Mouse (Mus musculus): ENCODE data around the gene Rps6ka5. TPM values are rescaled to one million over a fixed set of nuclear protein-coding genes. Genes with fewer than 3 reads are reported as not detected.

Gene Rps6ka5
- polyA plus RNA-seq, 1 experiment = 1.9 TPM

GRCm38 (mm10) chr12:100757427-100757826 is 30.6 kb upstream of the Rps6ka5 start:
- no peaks in the 10 kb centered on the region for H3K27me3 ChIP-seq (ENCODE audit: control insufficient read depth, insufficient read depth, insufficient read length)
- H3K4me2 ChIP-seq (ENCODE audit: low read depth) = no peak overlapping the region
- no peak overlapping the region for H3ac ChIP-seq (ENCODE audit: control insufficient read depth, insufficient read length)
- H3K79me2 ChIP-seq (ENCODE audit: control insufficient read depth, insufficient read depth) = no peaks in the 10 kb centered on the region
- no peaks in the 10 kb centered on the region for H3K36me3 ChIP-seq (ENCODE audit: control insufficient read depth, insufficient read depth)
- no peak overlapping the region for H3K4me3 ChIP-seq
- TF ChIP-seq POLR2AphosphoS2 (IDR thresholded peaks at IDR 0.05; ENCODE audit: insufficient read length, low read depth) (no peak), POLR2A (IDR thresholded peaks at IDR 0.05; ENCODE audit: insufficient read length, low read depth) (no peak), TCF3 (IDR thresholded peaks at IDR 0.05; ENCODE audit: insufficient read length, low read depth) (no peak), CEBPB (IDR thresholded peaks at IDR 0.05; ENCODE audit: insufficient read depth, poor library complexity, severe bottlenecking) (no peak), MAX (IDR thresholded peaks at IDR 0.05; ENCODE audit: low read depth) (no peak), USF1 (IDR thresholded peaks at IDR 0.05; ENCODE audit: low read depth) (no peak), MYOG (IDR thresholded peaks at IDR 0.05; ENCODE audit: control insufficient read depth in 1 of 3, insufficient read depth in 1 of 3, insufficient read length in 2 of 3, low read depth in 2 of 3) (no peak), REST (IDR thresholded peaks at IDR 0.05; ENCODE audit: insufficient read depth, insufficient read length) (no peak), E2F4 (IDR thresholded peaks at IDR 0.05; ENCODE audit: insufficient read depth) (no peak), MYOD1 (IDR thresholded peaks at IDR 0.05; ENCODE audit: control insufficient read depth in 1 of 3, insufficient read length in 2 of 3, low read depth in 2 of 3) (no peak), SRF (IDR thresholded peaks at IDR 0.05; ENCODE audit: control insufficient read depth, insufficient read length, low read depth) (no peak), TCF12 (IDR thresholded peaks at IDR 0.05; ENCODE audit: insufficient read depth, poor library complexity, severe bottlenecking) (no peak)

- no peaks in the 10 kb centered on the region for H3K79me2 ChIP-seq (ENCODE audit: control insufficient read depth, insufficient read depth)
- H3K4me3 ChIP-seq = no peak overlapping the region
- no peaks in the 10 kb centered on the region for H3K27me3 ChIP-seq (ENCODE audit: control insufficient read depth, insufficient read depth, insufficient read length)
- no peaks in the 10 kb centered on the region for H3K36me3 ChIP-seq (ENCODE audit: control insufficient read depth, insufficient read depth)
- TF ChIP-seq MYOG (IDR thresholded peaks at IDR 0.05; ENCODE audit: control insufficient read depth in 1 of 3, insufficient read depth in 1 of 3, insufficient read length in 2 of 3, low read depth in 2 of 3) (no peak), CEBPB (IDR thresholded peaks at IDR 0.05; ENCODE audit: insufficient read depth, poor library complexity, severe bottlenecking) (no peak)
- H3K4me2 ChIP-seq (ENCODE audit: low read depth) = no peak overlapping the region
- no peak overlapping the region for H3ac ChIP-seq (ENCODE audit: control insufficient read depth, insufficient read length)
Measured at GRCm38 (mm10) chr12:100753716-100754115, 26.9 kb upstream of the Rps6ka5 start.

GRCm38 (mm10) chr12:100752977-100753376 is 26.2 kb upstream of the Rps6ka5 start:
- Histone ChIP-seq H3K79me2 (ENCODE audit: control insufficient read depth, insufficient read depth) (no peaks in the 10 kb centered on the region), H3ac (ENCODE audit: control insufficient read depth, insufficient read length) (no peak overlapping the region), H3K4me2 (ENCODE audit: low read depth) (no peak overlapping the region), H3K4me3 (no peak overlapping the region), H3K27me3 (ENCODE audit: control insufficient read depth, insufficient read depth, insufficient read length) (no peaks in the 10 kb centered on the region), H3K36me3 (ENCODE audit: control insufficient read depth, insufficient read depth) (no peaks in the 10 kb centered on the region)
- no peak for TF ChIP-seq TCF3 (IDR thresholded peaks at IDR 0.05; ENCODE audit: insufficient read length, low read depth)
- no peak for TF ChIP-seq CEBPB (IDR thresholded peaks at IDR 0.05; ENCODE audit: insufficient read depth, poor library complexity, severe bottlenecking)
- TF ChIP-seq SRF (IDR thresholded peaks at IDR 0.05; ENCODE audit: control insufficient read depth, insufficient read length, low read depth) = no peak
- TF ChIP-seq USF1 (IDR thresholded peaks at IDR 0.05; ENCODE audit: low read depth) = no peak
- TF ChIP-seq POLR2AphosphoS2 (IDR thresholded peaks at IDR 0.05; ENCODE audit: insufficient read length, low read depth) = no peak
- TF ChIP-seq POLR2A (IDR thresholded peaks at IDR 0.05; ENCODE audit: insufficient read length, low read depth) = no peak
- TF ChIP-seq MYOD1 (IDR thresholded peaks at IDR 0.05; ENCODE audit: control insufficient read depth in 1 of 3, insufficient read length in 2 of 3, low read depth in 2 of 3) = no peak
- no peak for TF ChIP-seq TCF12 (IDR thresholded peaks at IDR 0.05; ENCODE audit: insufficient read depth, poor library complexity, severe bottlenecking)
- TF ChIP-seq MAX (IDR thresholded peaks at IDR 0.05; ENCODE audit: low read depth) = no peak
- TF ChIP-seq MYOG (IDR thresholded peaks at IDR 0.05; ENCODE audit: control insufficient read depth in 1 of 3, insufficient read depth in 1 of 3, insufficient read length in 2 of 3, low read depth in 2 of 3) = no peak
- no peak for TF ChIP-seq E2F4 (IDR thresholded peaks at IDR 0.05; ENCODE audit: insufficient read depth)
- TF ChIP-seq REST (IDR thresholded peaks at IDR 0.05; ENCODE audit: insufficient read depth, insufficient read length) = no peak

- Histone ChIP-seq H3ac (ENCODE audit: control insufficient read depth, insufficient read length) (no peak overlapping the region), H3K27me3 (ENCODE audit: control insufficient read depth, insufficient read depth, insufficient read length) (peaks cover 4% of the 10 kb centered on the region), H3K79me2 (ENCODE audit: control insufficient read depth, insufficient read depth) (no peaks in the 10 kb centered on the region), H3K4me3 (no peak overlapping the region), H3K36me3 (ENCODE audit: control insufficient read depth, insufficient read depth) (no peaks in the 10 kb centered on the region), H3K4me2 (ENCODE audit: low read depth) (no peak overlapping the region)
- TF ChIP-seq SRF (IDR thresholded peaks at IDR 0.05; ENCODE audit: control insufficient read depth, insufficient read length, low read depth) = no peak
- no peak for TF ChIP-seq MYOD1 (IDR thresholded peaks at IDR 0.05; ENCODE audit: control insufficient read depth in 1 of 3, insufficient read length in 2 of 3, low read depth in 2 of 3)
- TF ChIP-seq POLR2AphosphoS2 (IDR thresholded peaks at IDR 0.05; ENCODE audit: insufficient read length, low read depth) = no peak
- TF ChIP-seq USF1 (IDR thresholded peaks at IDR 0.05; ENCODE audit: low read depth) = no peak
- TF ChIP-seq MAX (IDR thresholded peaks at IDR 0.05; ENCODE audit: low read depth) = no peak
- no peak for TF ChIP-seq POLR2A (IDR thresholded peaks at IDR 0.05; ENCODE audit: insufficient read length, low read depth)
- TF ChIP-seq E2F4 (IDR thresholded peaks at IDR 0.05; ENCODE audit: insufficient read depth) = no peak
Measured at GRCm38 (mm10) chr12:100742468-100742867, 15.7 kb upstream of the Rps6ka5 start.

GRCm38 (mm10) chr12:100740313-100740712 is 13.5 kb upstream of the Rps6ka5 start:
- H3K4me2 ChIP-seq (ENCODE audit: low read depth) = no peak overlapping the region
- H3K27me3 ChIP-seq (ENCODE audit: control insufficient read depth, insufficient read depth, insufficient read length) = no peaks in the 10 kb centered on the region
- no peak overlapping the region for H3K4me3 ChIP-seq
- no peaks in the 10 kb centered on the region for H3K36me3 ChIP-seq (ENCODE audit: control insufficient read depth, insufficient read depth)
- H3K79me2 ChIP-seq (ENCODE audit: control insufficient read depth, insufficient read depth) = no peaks in the 10 kb centered on the region
- no peak overlapping the region for H3ac ChIP-seq (ENCODE audit: control insufficient read depth, insufficient read length)
- TF ChIP-seq MAX (IDR thresholded peaks at IDR 0.05; ENCODE audit: low read depth) (no peak), CEBPB (IDR thresholded peaks at IDR 0.05; ENCODE audit: insufficient read depth, poor library complexity, severe bottlenecking) (no peak), TCF12 (IDR thresholded peaks at IDR 0.05; ENCODE audit: insufficient read depth, poor library complexity, severe bottlenecking) (no peak), REST (IDR thresholded peaks at IDR 0.05; ENCODE audit: insufficient read depth, insufficient read length) (no peak), POLR2A (IDR thresholded peaks at IDR 0.05; ENCODE audit: insufficient read length, low read depth) (no peak), TCF3 (IDR thresholded peaks at IDR 0.05; ENCODE audit: insufficient read length, low read depth) (no peak), POLR2AphosphoS2 (IDR thresholded peaks at IDR 0.05; ENCODE audit: insufficient read length, low read depth) (no peak), SRF (IDR thresholded peaks at IDR 0.05; ENCODE audit: control insufficient read depth, insufficient read length, low read depth) (no peak), MYOD1 (IDR thresholded peaks at IDR 0.05; ENCODE audit: control insufficient read depth in 1 of 3, insufficient read length in 2 of 3, low read depth in 2 of 3) (no peak), E2F4 (IDR thresholded peaks at IDR 0.05; ENCODE audit: insufficient read depth) (no peak), USF1 (IDR thresholded peaks at IDR 0.05; ENCODE audit: low read depth) (no peak)
